Mouse (Mus musculus) liver, postnatal 0 days (tissue): Measurements from ENCODE around the gene Trim39. TPM values are rescaled to one million over a fixed set of nuclear protein-coding genes. Genes with fewer than 3 reads are reported as not detected.
A peak's percentile ranks its signal among the peaks of the same experiment; 100 is the strongest.

Source experiments
- ATAC-seq: fragments of 200-750 bp; cut with Nextera tagmentation; 2 replicates; pipeline ENCODE4 v1.8.0; 2017; ENCODE audit warnings: mild to moderate bottlenecking, moderate library complexity
- DNase-seq: peaks from one replicate; pipeline ENCODE4 v3.0.0-alpha.2; 2016
- H3K27ac ChIP-seq: fragments of 300-500 bp; sonication (generic); 2 replicates; pipeline ENCODE4 v1.5.1; 2014; ENCODE audit warnings: antibody characterized with exemption, moderate library complexity, mild to moderate bottlenecking, low read depth
- H3K27me3 ChIP-seq: fragments of 300-500 bp; sonication (generic); 2 replicates; pipeline ENCODE4 v1.6.1; 2014; ENCODE audit warnings: low read length, control low read depth, mixed read lengths; ENCODE audit not compliant: insufficient read depth
- H3K36me3 ChIP-seq: fragments of 300-500 bp; sonication (generic); replicated peaks from 2 replicates; pipeline ENCODE4 v1.6.1; 2014; ENCODE audit warnings: mild to moderate bottlenecking, control low read depth, low read length, moderate library complexity, mixed read lengths; ENCODE audit not compliant: insufficient read depth
- H3K4me1 ChIP-seq: fragments of 300-500 bp; sonication (generic); 2 replicates; pipeline ENCODE4 v1.6.1; 2014; ENCODE audit warnings: antibody characterized with exemption, mild to moderate bottlenecking, control low read depth; ENCODE audit not compliant: insufficient read depth
- H3K4me2 ChIP-seq: fragments of 300-500 bp; sonication (generic); 2 replicates; pipeline ENCODE4 v1.6.1; 2014; ENCODE audit warnings: low read depth, mild to moderate bottlenecking, low read length, moderate library complexity, mixed read lengths
- H3K4me3 ChIP-seq: fragments of 300-500 bp; sonication (generic); 2 replicates; pipeline ENCODE4 v1.5.1; 2014; ENCODE audit warnings: low read depth, low read length
- H3K9ac ChIP-seq: fragments of 300-500 bp; sonication (generic); replicated peaks from 2 replicates; pipeline ENCODE4 v1.6.1; 2014; ENCODE audit warnings: mild to moderate bottlenecking, moderate library complexity
- H3K9me3 ChIP-seq: fragments of 300-500 bp; sonication (generic); 2 replicates; pipeline ENCODE4 v1.6.1; 2016; ENCODE audit warnings: mild to moderate bottlenecking, control low read depth, low read length, mixed read lengths
- CTCF ChIP-seq: sonication (generic); IDR thresholded peaks from 2 replicates; pipeline ENCODE4 v1.5.1; 2016; ENCODE audit warnings: antibody characterized with exemption, low read depth
- EP300 ChIP-seq: IDR thresholded peaks from 2 replicates; pipeline ENCODE4 v1.6.1; 2016; ENCODE audit warnings: antibody characterized with exemption, low read depth, mild to moderate bottlenecking
- WGBS: fragments of 180-500 bp; shearing (Covaris S2); extraction: QIAGEN DNeasy Blood & Tissue Kit; methylation state at CpG from one replicate; pipeline ENCODE4 v1.1.7; 2014; ENCODE audit not compliant: insufficient replicate concordance; 5-methylcytosine and 5-hydroxymethylcytosine counted together
- polyA plus RNA-seq: library from polyadenylated mRNA; unstranded; fragments of >200 nt; fragmentation: Nextera tagmentation; extraction: Ambion mirVana; gene quantifications from 2 replicates; pipeline ENCODE4 v1.2.1, GENCODE M21; 2015

The Trim39 gene
- polyA plus RNA-seq, 1 experiment from 2014 or later = 3.6 TPM

DNA sequence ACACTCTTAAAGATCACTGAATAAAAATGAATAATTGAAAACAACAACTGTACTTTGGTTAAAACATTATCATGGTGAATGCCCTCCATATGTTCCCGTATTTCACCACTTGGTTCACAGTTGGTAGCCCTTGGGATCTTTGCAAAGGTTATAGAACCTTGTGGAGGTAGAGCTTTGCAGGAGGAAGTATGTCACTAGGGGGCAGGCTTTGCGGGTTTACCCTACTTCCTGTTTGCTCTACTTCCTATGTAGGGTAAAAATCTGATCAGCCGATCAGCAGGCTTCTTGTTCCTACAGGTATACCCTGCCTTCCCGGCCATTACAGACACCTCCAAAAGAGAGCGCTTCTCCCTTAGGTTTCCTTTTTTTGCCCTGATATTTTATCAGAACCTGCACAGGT, 6.2 kb downstream of the Trim39 start:
- peaks cover 48% of the 10 kb centered on the region for H3K36me3 ChIP-seq
- no peaks in the 10 kb centered on the region for H3K27me3 ChIP-seq
- H3K9ac ChIP-seq = no peak overlapping the region
- no peak overlapping the region; the same call in 1 of the 2 replicates for H3K27ac ChIP-seq
- H3K4me2 ChIP-seq = no peak overlapping the region
- 64% methylated on average over 5 of the region's 5 CpGs for WGBS
- H3K4me3 ChIP-seq = no peak overlapping the region
- TF ChIP-seq EP300 (no peak), CTCF (peak; percentile 57)
- peak; percentile 51 for DNase-seq
- ATAC-seq = no peak
- H3K9me3 ChIP-seq = no peaks in the 10 kb centered on the region
- H3K4me1 ChIP-seq = peaks cover 7% of the 10 kb centered on the region; the same call in 1 of the 2 replicates

DNA sequence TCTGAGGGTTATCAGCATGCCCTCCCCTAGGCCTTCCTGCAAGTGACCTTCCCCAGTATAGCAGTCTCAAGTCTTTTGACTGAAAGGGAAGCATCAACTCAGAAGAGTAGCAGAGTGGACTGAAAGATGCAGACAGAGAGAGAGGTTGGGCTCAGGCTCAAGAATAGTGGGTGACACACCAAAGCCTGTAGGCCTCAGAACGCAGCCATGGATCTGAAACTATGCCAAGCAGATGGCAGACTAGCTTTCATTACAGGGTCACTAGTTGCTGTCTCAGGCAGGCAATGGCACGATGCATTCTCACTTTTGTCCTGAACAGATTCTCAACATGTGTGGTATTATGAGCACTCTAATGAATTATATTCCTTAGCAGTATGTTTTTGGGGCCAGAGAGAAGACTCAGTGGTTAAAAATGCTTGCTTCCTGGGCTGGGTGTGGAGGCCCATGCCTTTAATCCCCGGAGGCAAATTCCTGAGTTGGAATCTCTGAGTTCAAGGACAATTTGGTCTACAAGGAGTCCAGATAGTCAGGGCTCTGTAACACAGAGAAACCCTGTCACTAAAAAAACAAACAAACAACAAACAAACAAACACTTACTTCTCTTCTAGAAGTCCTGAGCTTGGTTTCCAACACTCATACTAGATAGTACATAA, 7.6 kb downstream of the Trim39 start:
- Histone ChIP-seq H3K9me3 (no peaks in the 10 kb centered on the region), H3K27me3 (no peaks in the 10 kb centered on the region), H3K4me2 (no peak overlapping the region), H3K27ac (no peak overlapping the region), H3K4me1 (peaks cover 4% of the 10 kb centered on the region; the same call in 1 of the 2 replicates), H3K4me3 (no peak overlapping the region), H3K36me3 (peaks cover 59% of the 10 kb centered on the region), H3K9ac (no peak overlapping the region)
- 92% methylated on average over 3 of the region's 3 CpGs for WGBS
- no peak for DNase-seq
- no peak for TF ChIP-seq CTCF
- TF ChIP-seq EP300 = no peak
- ATAC-seq = no peak

DNA sequence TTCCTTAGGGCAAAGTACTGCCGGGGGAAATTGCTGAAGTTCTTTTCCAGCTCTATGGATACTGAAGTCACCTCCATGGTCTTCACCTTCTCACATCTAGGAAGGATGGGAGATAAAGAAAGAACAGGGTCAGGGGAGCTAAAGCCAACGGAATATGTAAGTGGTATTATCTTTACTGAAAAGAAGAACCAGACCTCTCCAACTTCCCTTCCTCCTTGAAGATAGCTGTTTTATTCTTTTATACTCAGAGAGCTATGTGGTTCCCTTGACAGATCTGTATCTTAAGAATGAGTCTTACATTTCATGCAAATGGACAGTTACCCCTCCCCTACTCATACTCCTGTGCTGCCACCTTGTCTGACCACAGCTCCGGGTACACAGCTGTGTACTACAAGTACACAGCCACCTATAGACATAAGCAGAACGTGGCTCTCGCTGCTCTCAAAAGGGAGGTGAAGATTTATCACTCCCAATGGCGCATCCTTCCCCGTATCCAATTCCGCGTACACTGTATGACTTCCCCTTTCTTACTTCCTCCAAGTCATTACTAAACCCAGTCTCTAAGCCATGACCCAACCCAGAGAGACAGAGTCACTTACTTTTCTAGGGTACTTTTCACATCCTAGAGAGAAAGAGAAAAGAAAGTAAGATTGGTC, 10.4 kb downstream of the Trim39 start:
- TF ChIP-seq EP300 (no peak), CTCF (no peak)
- Histone ChIP-seq H3K27me3 (no peaks in the 10 kb centered on the region), H3K9ac (no peak overlapping the region), H3K36me3 (peaks cover 44% of the 10 kb centered on the region), H3K27ac (0 out of 2 replicates have a peak overlapping the region, but pooled peaks have one; percentile 11), H3K4me2 (no peak overlapping the region), H3K9me3 (no peaks in the 10 kb centered on the region), H3K4me1 (peaks cover 5% of the 10 kb centered on the region), H3K4me3 (no peak overlapping the region)
- 54% methylated on average over 9 of the region's 9 CpGs for WGBS
- no peak for DNase-seq
- no peak for ATAC-seq

DNA sequence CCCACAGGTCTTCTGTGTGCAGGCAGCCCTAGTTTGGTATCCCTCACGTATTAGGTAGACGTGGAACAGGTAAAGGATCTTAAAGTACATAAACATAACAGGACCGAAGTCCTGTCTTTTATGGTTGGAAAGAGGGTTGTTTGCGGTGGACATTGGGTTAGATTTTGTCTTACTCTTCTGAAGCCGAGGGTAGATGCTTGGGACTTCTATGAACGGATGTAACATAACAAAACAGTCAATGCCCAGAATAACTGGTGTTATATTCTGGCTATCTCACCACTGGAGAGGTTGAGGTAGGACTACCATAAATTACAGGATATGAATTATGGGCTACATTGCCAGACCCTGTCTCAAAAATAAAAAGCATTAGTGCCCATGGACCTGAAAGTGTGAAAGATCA, 14.1 kb downstream of the Trim39 start, which contains the start of gene Rpp21:
Gene Rpp21, minus strand, starts transcription at position 101 of the 400 bp plus-strand sequence.
- Histone ChIP-seq H3K4me1 (peaks cover 3% of the 10 kb centered on the region; the same call in 1 of the 2 replicates), H3K27ac (peak within 1 kb of the TSS; percentile 86), H3K4me2 (peak within 1 kb of the TSS; percentile 85), H3K27me3 (no peaks in the 10 kb centered on the region), H3K4me3 (peak within 1 kb of the TSS; percentile 95), H3K9ac (peak within 1 kb of the TSS; percentile 83), H3K36me3 (peaks cover 24% of the 10 kb centered on the region), H3K9me3 (no peaks in the 10 kb centered on the region)
- DNase-seq = no peak
- WGBS = 36% methylated on average over 6 of the region's 6 CpGs
- no peak for TF ChIP-seq CTCF
- no peak for TF ChIP-seq EP300
- no peak for ATAC-seq

DNA sequence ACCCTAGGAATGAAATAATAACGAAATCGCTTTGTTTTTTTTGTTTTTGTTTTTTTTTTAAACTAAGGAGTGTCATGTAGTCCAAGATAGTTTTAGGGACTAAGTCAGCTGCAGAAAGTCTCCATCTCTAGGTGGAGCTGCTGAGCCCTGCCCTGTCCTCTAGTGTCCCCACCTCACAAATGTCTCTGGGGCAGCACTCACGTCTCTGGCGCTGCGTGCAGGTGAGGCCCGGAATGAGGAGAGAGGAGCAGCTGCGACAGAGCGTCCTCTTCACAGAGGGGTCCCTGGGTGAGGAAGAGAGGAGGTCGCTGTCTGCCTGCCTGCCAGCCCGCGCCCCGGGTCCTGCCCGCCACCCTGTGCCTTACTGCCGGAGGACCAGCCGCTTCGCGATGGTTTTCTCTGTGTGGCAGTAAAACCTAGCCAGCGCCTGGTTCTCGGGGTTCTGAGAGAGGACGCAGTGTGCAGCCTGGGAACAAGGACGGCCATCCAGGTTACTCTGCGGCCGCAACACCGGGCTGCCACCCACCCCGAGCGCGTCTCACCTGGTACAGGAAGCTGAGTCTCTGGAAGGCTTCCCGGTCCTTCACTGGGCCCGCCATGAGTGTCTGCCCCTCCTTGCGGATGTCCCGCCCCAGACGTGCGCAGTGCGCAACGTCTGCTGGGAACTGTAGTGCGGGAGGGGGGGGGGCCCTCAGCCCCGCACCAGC, 14.7 kb downstream of the Trim39 start:
- no peak for TF ChIP-seq EP300
- TF ChIP-seq CTCF = peak; percentile 86
- peaks cover 3% of the 10 kb centered on the region; the same call in 1 of the 2 replicates for H3K4me1 ChIP-seq
- H3K36me3 ChIP-seq = peaks cover 20% of the 10 kb centered on the region
- peak overlapping the region; percentile 95 for H3K4me3 ChIP-seq
- H3K4me2 ChIP-seq = peak overlapping the region; percentile 85
- peak; percentile 81 for DNase-seq
- no peaks in the 10 kb centered on the region for H3K27me3 ChIP-seq
- WGBS = under 1% methylated on average over 31 of the region's 37 CpGs
- H3K9me3 ChIP-seq = no peaks in the 10 kb centered on the region
- peak; percentile 93 for ATAC-seq
- H3K27ac ChIP-seq = peak overlapping the region; percentile 86
- peak overlapping the region; percentile 83 for H3K9ac ChIP-seq

DNA sequence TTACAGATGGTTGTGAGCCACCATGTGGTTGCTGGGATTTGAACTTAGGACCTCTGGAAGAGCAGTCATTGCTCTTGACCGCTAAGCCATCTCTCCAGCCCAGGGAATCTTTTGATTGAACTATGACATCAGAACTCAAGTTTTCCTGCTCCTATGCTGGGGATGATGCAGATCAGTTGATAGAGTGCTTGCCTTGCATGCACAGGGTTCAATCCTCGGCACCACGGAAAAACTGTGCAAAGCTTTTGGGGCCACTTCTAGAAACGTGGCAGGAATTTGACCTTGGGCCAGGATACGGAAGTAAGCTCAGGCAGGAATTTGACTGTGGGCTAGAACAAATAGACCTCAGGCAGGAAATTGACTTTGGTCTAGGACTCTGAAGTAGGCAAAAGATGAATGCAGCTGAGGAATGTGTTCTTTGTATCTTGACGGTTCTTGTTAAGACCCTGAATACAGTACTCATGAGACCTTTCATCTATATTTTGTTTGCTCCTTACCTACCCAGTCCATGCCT, 18.9 kb downstream of the Trim39 start:
- H3K27ac ChIP-seq = no peak overlapping the region

More for the DNA sequence above, 18.9 kb downstream of the Trim39 start:
- ATAC-seq (no peak), DNase-seq (no peak)
- no peak for TF ChIP-seq EP300
- no peak for TF ChIP-seq CTCF
- H3K4me3 ChIP-seq = no peak overlapping the region
- H3K9me3 ChIP-seq = no peaks in the 10 kb centered on the region
- H3K27me3 ChIP-seq = peaks cover 11% of the 10 kb centered on the region; the same call in 1 of the 2 replicates
- H3K9ac ChIP-seq = no peak overlapping the region
- WGBS = 31% methylated on average over 6 of the region's 6 CpGs
- H3K4me1 ChIP-seq = peaks cover 3% of the 10 kb centered on the region; the same call in 1 of the 2 replicates
- no peak overlapping the region for H3K4me2 ChIP-seq
- H3K36me3 ChIP-seq = no peaks in the 10 kb centered on the region
